Mouse (Mus musculus): ENCODE data around the gene Sult1a1. TPM values are rescaled to one million over a fixed set of nuclear protein-coding genes. Genes with fewer than 3 reads are reported as not detected.

The Sult1a1 gene
- polyA plus RNA-seq, 1 experiment from 2014 or later, result not detected

- no peaks in the 10 kb centered on the region for H3K27me3 ChIP-seq (ENCODE audit: low read depth, poor library complexity, severe bottlenecking)
- no peaks in the 10 kb centered on the region for H3K4me1 ChIP-seq
- 96% methylated on average over 9 of the region's 9 CpGs for WGBS
- H3K36me3 ChIP-seq, result peaks cover 76% of the 10 kb centered on the region
- H3K27ac ChIP-seq (replicated peaks), result no peak overlapping the region
- H3K9me3 ChIP-seq (replicated peaks), result no peaks in the 10 kb centered on the region
- no peak overlapping the region for H3K4me3 ChIP-seq
- no peak for DNase-seq (ENCODE audit: low spot score)
These were observed 4.1 kb downstream of the Sult1a1 start for GRCm38 (mm10) chr7:126672111-126672510.

GRCm38 (mm10) chr7:126670152-126670551 lies 6.1 kb downstream of the Sult1a1 start:
- H3K27me3 ChIP-seq (ENCODE audit: low read depth, poor library complexity, severe bottlenecking), result no peaks in the 10 kb centered on the region
- no peak overlapping the region for H3K4me3 ChIP-seq
- no peak for DNase-seq (ENCODE audit: low spot score)
- peaks cover 84% of the 10 kb centered on the region for H3K36me3 ChIP-seq
- no peaks in the 10 kb centered on the region for H3K4me1 ChIP-seq
- 90% methylated on average over 3 of the region's 3 CpGs for WGBS
- H3K27ac ChIP-seq (replicated peaks), result no peak overlapping the region
- H3K9me3 ChIP-seq (replicated peaks), result no peaks in the 10 kb centered on the region

GRCm38 (mm10) chr7:126668452-126668851 lies 7.8 kb downstream of the Sult1a1 start:
- peaks cover 89% of the 10 kb centered on the region for H3K36me3 ChIP-seq
- H3K27ac ChIP-seq (replicated peaks), result no peak overlapping the region

GRCm38 (mm10) chr7:126667495-126668090 lies 8.6 kb downstream of the Sult1a1 start:
- 93% methylated on average over 9 of the region's 9 CpGs for WGBS
- DNase-seq (ENCODE audit: low spot score), result no peak
- Histone ChIP-seq H3K27ac (replicated peaks) (no peak overlapping the region), H3K27me3 (ENCODE audit: low read depth, poor library complexity, severe bottlenecking) (no peaks in the 10 kb centered on the region), H3K4me1 (no peaks in the 10 kb centered on the region), H3K9me3 (replicated peaks) (no peaks in the 10 kb centered on the region), H3K36me3 (peaks cover 89% of the 10 kb centered on the region), H3K4me3 (no peak overlapping the region)

More at GRCm38 (mm10) chr7:126668452-126668851, 7.8 kb downstream of the Sult1a1 start:
- Histone ChIP-seq H3K9me3 (replicated peaks) (no peaks in the 10 kb centered on the region), H3K4me1 (no peaks in the 10 kb centered on the region), H3K27me3 (ENCODE audit: low read depth, poor library complexity, severe bottlenecking) (no peaks in the 10 kb centered on the region), H3K4me3 (no peak overlapping the region)
- WGBS, result 87% methylated on average over 5 of the region's 5 CpGs
- no peak for DNase-seq (ENCODE audit: low spot score)

GRCm38 (mm10) chr7:126665269-126665668 lies 11.0 kb downstream of the Sult1a1 start:
- H3K4me3 ChIP-seq, result no peak overlapping the region
- H3K36me3 ChIP-seq, result peaks cover 79% of the 10 kb centered on the region
- 94% methylated on average over 3 of the region's 3 CpGs for WGBS
- no peaks in the 10 kb centered on the region for H3K9me3 ChIP-seq (replicated peaks)
- no peaks in the 10 kb centered on the region for H3K4me1 ChIP-seq
- H3K27ac ChIP-seq (replicated peaks), result no peak overlapping the region
- H3K27me3 ChIP-seq (ENCODE audit: low read depth, poor library complexity, severe bottlenecking), result no peaks in the 10 kb centered on the region
- DNase-seq (ENCODE audit: low spot score), result no peak

- DNase-seq (ENCODE audit: low spot score), result no peak
- Histone ChIP-seq H3K27me3 (ENCODE audit: low read depth, poor library complexity, severe bottlenecking) (no peaks in the 10 kb centered on the region), H3K4me3 (no peak overlapping the region), H3K36me3 (peaks cover 72% of the 10 kb centered on the region), H3K9me3 (replicated peaks) (no peaks in the 10 kb centered on the region), H3K4me1 (no peaks in the 10 kb centered on the region), H3K27ac (replicated peaks) (no peak overlapping the region)
- WGBS, result 83% methylated on average over 8 of the region's 8 CpGs
These were observed 12.6 kb downstream of the Sult1a1 start for GRCm38 (mm10) chr7:126663646-126664045.

DNA sequence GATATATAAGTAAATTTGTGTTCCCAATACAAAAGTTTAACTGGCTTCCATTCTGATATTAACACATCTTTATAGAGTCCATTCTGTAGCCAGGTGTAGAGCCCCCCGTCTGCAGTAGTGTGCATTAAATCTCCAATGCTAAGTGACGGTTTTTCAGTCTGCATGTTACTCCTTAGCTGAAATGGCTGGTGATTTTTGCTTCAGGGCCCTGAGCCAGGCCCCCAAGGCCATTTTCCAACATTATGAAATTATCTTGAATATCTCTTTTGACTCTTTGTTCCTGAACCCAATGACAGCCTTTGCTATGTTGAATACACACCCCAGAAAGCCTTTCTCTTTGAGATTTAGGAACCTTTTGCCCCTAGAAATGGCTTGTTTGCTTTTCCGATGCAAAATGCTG lies 16.5 kb downstream of the Sult1a1 start:
- Histone ChIP-seq H3K27me3 (ENCODE audit: low read depth, poor library complexity, severe bottlenecking) (no peaks in the 10 kb centered on the region), H3K4me1 (no peaks in the 10 kb centered on the region), H3K4me3 (no peak overlapping the region), H3K36me3 (peaks cover 35% of the 10 kb centered on the region), H3K9me3 (replicated peaks) (no peaks in the 10 kb centered on the region), H3K27ac (replicated peaks) (no peak overlapping the region)
- no peak for DNase-seq (ENCODE audit: low spot score)
- 91% methylated on average over 3 of the region's 3 CpGs for WGBS

DNA sequence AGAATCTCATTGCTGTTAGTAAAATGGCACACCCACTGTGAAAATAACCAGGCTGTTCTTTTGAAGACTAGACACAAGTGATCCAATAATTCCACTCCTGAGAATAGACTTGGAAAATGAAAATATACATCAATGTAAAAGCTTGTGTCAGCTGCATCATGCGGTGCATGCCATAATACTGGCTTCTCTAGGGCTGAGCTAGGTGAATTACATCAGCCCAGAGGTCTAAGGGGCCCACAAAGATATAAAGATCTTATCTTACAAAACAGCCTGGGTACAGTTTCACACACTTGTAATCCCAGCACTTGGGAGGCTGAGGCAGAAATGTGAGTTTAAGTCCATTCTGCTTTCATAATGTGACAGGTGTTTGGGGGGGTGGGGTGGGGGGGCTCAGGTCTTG lies 18.7 kb downstream of the Sult1a1 start:
- 93% methylated on average over 1 of the region's 1 CpGs for WGBS
- Histone ChIP-seq H3K27me3 (ENCODE audit: low read depth, poor library complexity, severe bottlenecking) (no peaks in the 10 kb centered on the region), H3K9me3 (replicated peaks) (no peaks in the 10 kb centered on the region), H3K36me3 (peaks cover 13% of the 10 kb centered on the region), H3K4me1 (no peaks in the 10 kb centered on the region), H3K4me3 (no peak overlapping the region), H3K27ac (replicated peaks) (no peak overlapping the region)
- no peak for DNase-seq (ENCODE audit: low spot score)

- H3K27ac ChIP-seq (replicated peaks), result no peak overlapping the region
- H3K4me1 ChIP-seq, result no peaks in the 10 kb centered on the region
- no peak for DNase-seq (ENCODE audit: low spot score)
- no peaks in the 10 kb centered on the region for H3K9me3 ChIP-seq (replicated peaks)
- H3K4me3 ChIP-seq, result no peak overlapping the region
- H3K36me3 ChIP-seq, result no peaks in the 10 kb centered on the region
- 90% methylated on average over 3 of the region's 3 CpGs for WGBS
- no peaks in the 10 kb centered on the region for H3K27me3 ChIP-seq (ENCODE audit: low read depth, poor library complexity, severe bottlenecking)
These were observed 20.5 kb downstream of the Sult1a1 start for GRCm38 (mm10) chr7:126655695-126656094.

GRCm38 (mm10) chr7:126653991-126654390 lies 22.2 kb downstream of the Sult1a1 start:
- no peak for DNase-seq (ENCODE audit: low spot score)
- WGBS, result 89% methylated on average over 2 of the region's 2 CpGs
- H3K4me1 ChIP-seq, result peaks cover 9% of the 10 kb centered on the region
- H3K27me3 ChIP-seq (ENCODE audit: low read depth, poor library complexity, severe bottlenecking), result no peaks in the 10 kb centered on the region
- no peaks in the 10 kb centered on the region for H3K9me3 ChIP-seq (replicated peaks)
- no peaks in the 10 kb centered on the region for H3K36me3 ChIP-seq
- no peak overlapping the region for H3K27ac ChIP-seq (replicated peaks)
- no peak overlapping the region for H3K4me3 ChIP-seq

DNA sequence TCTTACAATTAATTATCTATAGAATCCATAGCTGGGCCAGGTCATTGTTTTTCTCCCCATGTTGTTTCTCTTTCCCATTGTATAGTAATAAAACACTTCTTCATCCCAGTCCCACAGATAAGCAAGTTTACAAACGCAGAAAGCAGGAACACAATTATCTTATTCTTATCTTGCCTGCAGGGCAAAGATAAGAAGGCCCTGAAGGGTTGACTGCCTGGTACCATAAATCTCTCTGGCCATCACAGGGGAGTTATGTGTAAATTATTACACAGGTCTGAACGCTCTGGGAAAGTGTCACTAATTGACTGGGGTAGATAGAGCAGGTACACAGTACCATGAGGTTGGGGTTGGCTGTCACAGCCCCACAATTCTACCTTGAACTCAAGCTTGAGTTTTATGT lies 25.4 kb downstream of the Sult1a1 start:
- WGBS, result 90% methylated on average over 2 of the region's 2 CpGs
- DNase-seq (ENCODE audit: low spot score), result no peak
- Histone ChIP-seq H3K27ac (replicated peaks) (no peak overlapping the region), H3K36me3 (no peaks in the 10 kb centered on the region), H3K4me1 (peaks cover 12% of the 10 kb centered on the region), H3K9me3 (replicated peaks) (no peaks in the 10 kb centered on the region), H3K27me3 (ENCODE audit: low read depth, poor library complexity, severe bottlenecking) (no peaks in the 10 kb centered on the region), H3K4me3 (no peak overlapping the region)

GRCm38 (mm10) chr7:126649231-126650051 lies 26.8 kb downstream of the Sult1a1 start, which contains the start of gene Sgf29:
Gene Sgf29, plus strand, starts transcription at chr7:126649309.
- 1% methylated on average over 57 of the region's 57 CpGs for WGBS
- no peaks in the 10 kb centered on the region for H3K9me3 ChIP-seq (replicated peaks)
- DNase-seq (ENCODE audit: low spot score), result peak; percentile 93

GRCm38 (mm10) chr7:126648486-126648885 lies 27.7 kb downstream of the Sult1a1 start:
- Histone ChIP-seq H3K27ac (replicated peaks) (no peak overlapping the region), H3K4me3 (peak overlapping the region; percentile 73), H3K36me3 (no peaks in the 10 kb centered on the region), H3K9me3 (replicated peaks) (no peaks in the 10 kb centered on the region), H3K27me3 (ENCODE audit: low read depth, poor library complexity, severe bottlenecking) (no peaks in the 10 kb centered on the region), H3K4me1 (peaks cover 12% of the 10 kb centered on the region)
- WGBS, result 78% methylated on average over 4 of the region's 4 CpGs
- no peak for DNase-seq (ENCODE audit: low spot score)

More at GRCm38 (mm10) chr7:126649231-126650051, 26.8 kb downstream of the Sult1a1 start, which contains the start of gene Sgf29:
- Histone ChIP-seq H3K27ac (replicated peaks) (peak within 1 kb of the TSS; percentile 94), H3K4me3 (peak within 1 kb of the TSS; percentile 73), H3K27me3 (ENCODE audit: low read depth, poor library complexity, severe bottlenecking) (no peaks in the 10 kb centered on the region), H3K36me3 (no peaks in the 10 kb centered on the region), H3K4me1 (peaks cover 12% of the 10 kb centered on the region)
